Mouse (Mus musculus) kidney, embryonic 14.5 days (tissue): Measurements from ENCODE around the gene 4921536K21Rik. TPM values are rescaled to one million over a fixed set of nuclear protein-coding genes. Genes with fewer than 3 reads are reported as not detected.
"Not testable (repeated sequence)": the region's sequence is repeated elsewhere in the genome, so short reads cannot be mapped to it uniquely, and the experiment has no call there.

Experiments used
- ATAC-seq: fragments of 200-750 bp; cut with Nextera tagmentation; 2 replicates; pipeline ENCODE4 v1.8.0; 2017; ENCODE audit warnings: moderate number of reproducible peaks, mild to moderate bottlenecking, moderate TSS enrichment, moderate library complexity; ENCODE audit not compliant: low FRiP score, low TSS enrichment
- H3K27ac ChIP-seq: fragments of 300-500 bp; sonication (generic); 2 replicates; pipeline ENCODE4 v1.5.1; 2014; ENCODE audit warnings: low read depth, mild to moderate bottlenecking, low read length, moderate library complexity, mixed read lengths
- H3K27me3 ChIP-seq: fragments of 300-500 bp; sonication (generic); 2 replicates; pipeline ENCODE4 v1.6.1; 2014; ENCODE audit warnings: mild to moderate bottlenecking, low read length; ENCODE audit not compliant: control insufficient read depth, insufficient read depth
- H3K36me3 ChIP-seq: fragments of 300-500 bp; sonication (generic); 2 replicates; pipeline ENCODE4 v1.6.1; 2014; ENCODE audit warnings: low read length, mixed read lengths; ENCODE audit not compliant: control insufficient read depth, insufficient read depth
- H3K4me1 ChIP-seq: fragments of 300-500 bp; sonication (generic); 2 replicates; pipeline ENCODE4 v1.6.1; 2014; ENCODE audit warnings: low read length, mixed read lengths; ENCODE audit not compliant: control insufficient read depth, insufficient read depth
- H3K4me2 ChIP-seq: fragments of 300-500 bp; sonication (generic); replicated peaks from 2 replicates; pipeline ENCODE4 v1.6.1; 2014; ENCODE audit warnings: low read depth, mild to moderate bottlenecking, low read length
- H3K4me3 ChIP-seq: fragments of 300-500 bp; sonication (generic); 2 replicates; pipeline ENCODE4 v1.5.1; 2014; ENCODE audit warnings: mild to moderate bottlenecking, low read length
- H3K9ac ChIP-seq: fragments of 300-500 bp; sonication (generic); 2 replicates; pipeline ENCODE4 v1.6.1; 2014; ENCODE audit warnings: low read depth, mild to moderate bottlenecking, low read length, moderate library complexity
- H3K9me3 ChIP-seq: fragments of 300-500 bp; sonication (generic); 2 replicates; pipeline ENCODE4 v1.6.1; 2016; ENCODE audit warnings: low read length; ENCODE audit not compliant: control insufficient read depth
- WGBS: fragments of 180-500 bp; shearing (Covaris S2); extraction: QIAGEN DNeasy Blood & Tissue Kit; methylation state at CpG from one replicate; pipeline ENCODE4 v1.1.7; 2014; 5-methylcytosine and 5-hydroxymethylcytosine counted together
- polyA plus RNA-seq: library from polyadenylated mRNA; unstranded; fragments of >200 nt; fragmentation: Nextera tagmentation; extraction: Ambion mirVana; gene quantifications from 2 replicates; pipeline ENCODE4 v1.2.1, GENCODE M21; 2014

Gene 4921536K21Rik
- polyA plus RNA-seq, 1 experiment from 2014 or later, result 0.20 TPM

DNA sequence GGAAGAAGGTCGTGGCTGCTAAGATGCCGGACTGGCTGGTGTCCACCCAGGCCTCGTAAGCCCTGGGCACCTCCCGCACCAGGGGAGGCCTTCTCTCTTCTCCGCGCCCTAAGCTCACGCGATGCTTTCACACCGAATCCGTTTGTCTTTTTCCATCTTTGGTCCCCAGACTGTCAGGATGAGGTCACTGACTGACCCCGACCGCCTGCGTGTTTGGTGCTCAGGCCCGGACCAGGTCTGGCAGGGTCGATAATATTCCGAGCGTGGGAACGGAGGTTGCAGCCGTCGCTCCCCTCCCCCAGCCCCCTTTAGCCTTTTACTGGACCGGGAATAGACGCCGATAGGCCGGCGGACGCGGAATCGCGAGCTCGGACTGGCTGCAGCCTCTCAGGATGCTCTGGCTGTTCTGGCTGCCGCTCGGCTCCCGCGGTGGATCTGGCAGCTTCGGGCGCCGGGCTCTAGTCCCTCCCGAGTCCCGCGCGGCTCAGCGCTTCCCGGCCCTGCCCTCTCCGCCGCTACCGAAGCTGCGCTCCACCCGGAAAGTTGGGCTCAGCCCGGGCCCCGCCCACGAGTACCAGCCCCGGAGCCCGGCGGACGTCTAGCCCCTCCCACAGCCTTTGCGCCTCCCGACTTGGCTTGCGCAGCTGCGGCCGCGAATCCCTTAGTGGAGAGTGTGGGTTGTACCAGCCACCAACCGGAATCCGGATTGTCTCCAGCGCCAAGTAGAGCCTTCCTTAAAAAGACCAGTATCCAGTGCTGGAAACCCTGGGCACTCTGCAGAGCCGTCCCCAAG, 18.6 kb upstream of the 4921536K21Rik start:
- peak; percentile 88 for ATAC-seq
- H3K9me3 ChIP-seq, result no peaks in the 10 kb centered on the region
- H3K4me2 ChIP-seq, result peak overlapping the region; percentile 96
- WGBS, result under 1% methylated on average over 63 of the region's 65 CpGs
- H3K27me3 ChIP-seq, result peaks cover 5% of the 10 kb centered on the region
- peaks cover 18% of the 10 kb centered on the region for H3K4me1 ChIP-seq
- H3K4me3 ChIP-seq, result peak overlapping the region; percentile 59
- H3K27ac ChIP-seq, result no peak overlapping the region; the same call in 1 of the 2 replicates
- H3K36me3 ChIP-seq, result no peaks in the 10 kb centered on the region
- peak overlapping the region; percentile 58 for H3K9ac ChIP-seq

GRCm38 (mm10) chr11:3912875-3913271, 18.0 kb upstream of the 4921536K21Rik start:
- 5% methylated on average over 16 of the region's 16 CpGs for WGBS
- Histone ChIP-seq H3K4me3 (peak overlapping the region; percentile 59), H3K9me3 (no peaks in the 10 kb centered on the region), H3K4me1 (peaks cover 18% of the 10 kb centered on the region), H3K4me2 (peak overlapping the region; percentile 96), H3K36me3 (no peaks in the 10 kb centered on the region), H3K9ac (peak overlapping the region; percentile 58), H3K27me3 (peaks cover 5% of the 10 kb centered on the region), H3K27ac (no peak overlapping the region)
- ATAC-seq, result no peak; the same call in 1 of the 2 replicates

- Histone ChIP-seq H3K9ac (peak overlapping the region; percentile 58), H3K4me3 (peak overlapping the region; percentile 59), H3K27me3 (peaks cover 5% of the 10 kb centered on the region), H3K36me3 (no peaks in the 10 kb centered on the region), H3K4me2 (peak overlapping the region; percentile 96), H3K9me3 (no peaks in the 10 kb centered on the region), H3K4me1 (peaks cover 18% of the 10 kb centered on the region), H3K27ac (no peak overlapping the region)
- ATAC-seq, result no peak; the same call in 1 of the 2 replicates
- 21% methylated on average over 19 of the region's 19 CpGs for WGBS
These were observed 17.4 kb upstream of the 4921536K21Rik start for GRCm38 (mm10) chr11:3912100-3912874.

DNA sequence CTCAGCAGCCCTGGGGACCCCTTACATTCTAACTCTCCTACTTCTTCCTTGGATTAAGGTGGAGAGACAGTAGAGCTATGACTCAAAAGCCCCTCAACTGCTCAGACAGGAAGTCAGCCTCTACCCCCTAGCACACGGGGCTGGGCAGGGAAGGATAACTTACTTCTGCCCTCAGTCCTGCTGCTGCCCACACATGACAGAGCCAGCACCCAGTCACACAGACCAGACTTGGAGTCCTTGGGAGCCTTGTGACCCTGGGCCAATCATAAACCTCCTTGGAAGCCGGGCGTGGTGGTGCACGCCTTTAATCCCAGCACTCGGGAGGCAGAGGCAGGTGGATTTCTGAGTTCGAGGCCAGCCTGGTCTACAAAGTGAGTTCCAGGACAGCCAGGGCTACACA, 16.5 kb upstream of the 4921536K21Rik start:
- H3K9ac ChIP-seq, H3K36me3 ChIP-seq, H3K4me2 ChIP-seq, H3K9me3 ChIP-seq, H3K27ac ChIP-seq, H3K4me3 ChIP-seq, H3K27me3 ChIP-seq, ATAC-seq: not testable (repeated sequence)
- WGBS, result 88% methylated on average over 5 of the region's 6 CpGs
- peaks cover 18% of the 10 kb centered on the region for H3K4me1 ChIP-seq

GRCm38 (mm10) chr11:3910513-3911310, 15.8 kb upstream of the 4921536K21Rik start:
- Histone ChIP-seq H3K4me1 (peaks cover 18% of the 10 kb centered on the region), H3K9ac (peak overlapping the region; percentile 12; the same call in 1 of the 2 replicates), H3K4me3 (no peak overlapping the region), H3K27ac (no peak overlapping the region), H3K9me3 (no peaks in the 10 kb centered on the region), H3K36me3 (no peaks in the 10 kb centered on the region), H3K27me3 (peaks cover 5% of the 10 kb centered on the region), H3K4me2 (no peak overlapping the region; the same call in 1 of the 2 replicates)
- WGBS, result 54% methylated on average over 5 of the region's 5 CpGs
- ATAC-seq, result no peak

DNA sequence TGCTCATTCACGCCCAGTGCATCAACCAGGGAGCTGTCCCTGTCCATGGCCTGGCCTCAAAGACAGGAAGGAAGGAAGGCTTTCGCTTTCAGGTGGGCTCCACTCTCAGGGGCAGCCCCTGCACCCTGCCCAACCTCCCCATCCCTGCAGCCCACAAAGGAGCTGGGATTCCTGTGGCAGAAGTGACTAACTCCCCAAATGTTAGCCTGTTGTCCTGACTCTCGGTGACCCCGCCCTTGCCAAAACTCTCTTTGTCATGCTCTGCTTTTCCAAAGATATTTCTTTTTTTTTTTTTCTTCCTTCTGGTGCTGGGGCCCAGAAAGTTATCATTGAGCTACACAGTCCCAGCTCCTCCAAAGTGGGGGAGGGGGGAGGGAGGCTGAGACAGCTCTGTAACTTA, 14.3 kb upstream of the 4921536K21Rik start:
- Histone ChIP-seq H3K9ac (no peak overlapping the region), H3K36me3 (no peaks in the 10 kb centered on the region)
- 95% methylated on average over 4 of the region's 4 CpGs for WGBS

GRCm38 (mm10) chr11:3905446-3905845, 10.5 kb upstream of the 4921536K21Rik start:
- ATAC-seq, result no peak

More for the DNA sequence above, 14.3 kb upstream of the 4921536K21Rik start:
- Histone ChIP-seq H3K9me3 (no peaks in the 10 kb centered on the region), H3K4me3 (no peak overlapping the region), H3K4me1 (peaks cover 18% of the 10 kb centered on the region), H3K27ac (no peak overlapping the region), H3K4me2 (no peak overlapping the region), H3K27me3 (peaks cover 5% of the 10 kb centered on the region)
- no peak for ATAC-seq

GRCm38 (mm10) chr11:3904673-3905072, 9.8 kb upstream of the 4921536K21Rik start:
- H3K36me3 ChIP-seq, result no peaks in the 10 kb centered on the region
- H3K4me2 ChIP-seq, result no peak overlapping the region
- H3K9me3 ChIP-seq, result no peaks in the 10 kb centered on the region
- no peaks in the 10 kb centered on the region for H3K4me1 ChIP-seq
- 75% methylated on average over 6 of the region's 6 CpGs for WGBS
- no peaks in the 10 kb centered on the region for H3K27me3 ChIP-seq
- H3K27ac ChIP-seq, result no peak overlapping the region
- H3K9ac ChIP-seq, result no peak overlapping the region
- no peak overlapping the region for H3K4me3 ChIP-seq
- no peak for ATAC-seq

More at GRCm38 (mm10) chr11:3905446-3905845, 10.5 kb upstream of the 4921536K21Rik start:
- Histone ChIP-seq H3K9me3 (no peaks in the 10 kb centered on the region), H3K27ac (no peak overlapping the region), H3K4me1 (no peaks in the 10 kb centered on the region), H3K27me3 (no peaks in the 10 kb centered on the region), H3K9ac (no peak overlapping the region), H3K4me2 (no peak overlapping the region), H3K36me3 (no peaks in the 10 kb centered on the region), H3K4me3 (no peak overlapping the region)
- 77% methylated on average over 1 of the region's 1 CpGs for WGBS
